Mouse (Mus musculus): ENCODE measurements around the gene Aicda.
"Not testable (repeated sequence)": the region's sequence is repeated elsewhere in the genome, so short reads cannot be mapped to it uniquely, and the experiment has no call there.

Gene Aicda

DNA sequence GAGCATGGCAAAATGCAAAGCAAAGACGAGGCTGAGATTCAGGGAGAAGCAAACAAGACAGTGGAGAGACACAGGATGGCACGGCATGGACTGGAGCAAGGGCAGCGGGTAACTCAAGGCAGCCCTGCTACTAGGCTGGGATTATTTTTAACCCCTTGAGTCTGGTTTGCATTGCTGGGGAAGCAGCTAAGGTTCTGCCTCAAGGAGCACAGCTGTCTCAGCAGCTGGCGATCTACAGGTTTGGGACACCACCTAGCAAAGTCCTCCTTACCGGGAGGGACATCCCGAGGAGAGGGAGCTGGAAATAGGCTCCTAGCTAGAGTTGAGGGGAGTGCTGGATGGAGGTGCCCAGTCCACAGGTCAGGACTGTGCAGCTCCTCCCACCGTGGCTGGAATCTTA, 1.7 kb downstream of the Aicda start:
- no peak for DNase-seq

- peak; percentile 56 to 87 for DNase-seq
Measured at GRCm38 (mm10) chr6:122556959-122557561, 3.5 kb downstream of the Aicda start.

GRCm38 (mm10) chr6:122560427-122560826, 6.8 kb downstream of the Aicda start:
- peak; percentile 70 to 80 for DNase-seq

- peak in 1 of 2 experiments; percentile 40 for DNase-seq
Measured at GRCm38 (mm10) chr6:122561005-122561404, 7.4 kb downstream of the Aicda start.

DNA sequence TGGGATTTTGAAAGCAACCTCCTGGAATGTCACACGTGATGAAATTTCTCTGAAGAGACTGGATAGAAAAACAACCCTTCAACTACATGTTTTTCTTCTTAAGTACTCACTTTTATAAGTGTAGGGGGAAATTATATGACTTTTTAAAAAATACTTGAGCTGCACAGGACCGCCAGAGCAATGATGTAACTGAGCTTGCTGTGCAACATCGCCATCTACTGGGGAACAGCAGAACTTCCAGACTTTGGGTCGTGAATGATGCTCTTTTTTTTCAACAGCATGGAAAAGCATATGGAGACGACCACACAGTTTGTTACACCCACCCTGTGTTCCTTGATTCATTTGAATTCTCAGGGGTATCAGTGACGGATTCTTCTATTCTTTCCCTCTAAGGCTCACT, 8.9 kb downstream of the Aicda start:
- DNase-seq: peak in 1 of 2 experiments; percentile 75

- no peak for DNase-seq
Measured at GRCm38 (mm10) chr6:122565070-122565784, 11.6 kb downstream of the Aicda start.

DNA sequence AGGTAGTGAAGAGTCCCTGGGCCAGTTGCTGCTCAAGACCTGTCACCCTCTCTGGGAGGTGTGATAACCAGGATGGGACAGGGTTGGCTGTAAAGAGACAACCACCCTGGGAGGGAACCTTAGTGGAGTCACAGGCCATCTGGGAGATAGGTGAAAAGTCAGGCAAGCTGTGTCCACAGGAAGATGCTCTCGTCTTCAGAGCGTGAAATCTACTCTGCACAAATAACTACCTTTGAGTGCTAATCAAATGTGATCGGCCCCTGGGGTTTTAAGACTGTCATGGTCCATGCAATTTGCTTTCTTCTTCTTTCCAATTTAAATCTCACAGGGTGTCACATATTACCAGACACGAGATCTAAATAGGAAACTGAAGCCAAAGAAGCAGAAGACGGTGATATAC, 15.5 kb downstream of the Aicda start:
- no peak for DNase-seq

- DNase-seq: no peak
Measured at GRCm38 (mm10) chr6:122569762-122570161, 16.2 kb downstream of the Aicda start.

GRCm38 (mm10) chr6:122570695-122571616, 17.4 kb downstream of the Aicda start:
- DNase-seq: no peak

DNA sequence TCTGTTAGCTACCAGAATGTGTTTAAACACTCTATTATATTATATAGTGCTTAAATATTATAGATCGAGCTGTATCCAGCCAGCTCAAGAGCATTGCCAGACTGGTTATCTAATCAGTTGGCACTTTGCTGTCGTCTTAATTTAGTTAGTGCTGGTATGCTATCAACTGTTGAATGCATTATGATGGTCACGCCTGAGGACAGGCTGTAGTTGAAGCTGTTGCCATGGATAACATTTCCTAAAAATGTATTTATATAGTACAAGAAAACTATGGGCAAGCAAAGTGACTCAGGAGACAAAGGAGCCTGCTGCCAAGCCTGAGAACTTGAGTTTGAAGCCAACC, 18.0 kb downstream of the Aicda start:
- DNase-seq: no peak

DNA sequence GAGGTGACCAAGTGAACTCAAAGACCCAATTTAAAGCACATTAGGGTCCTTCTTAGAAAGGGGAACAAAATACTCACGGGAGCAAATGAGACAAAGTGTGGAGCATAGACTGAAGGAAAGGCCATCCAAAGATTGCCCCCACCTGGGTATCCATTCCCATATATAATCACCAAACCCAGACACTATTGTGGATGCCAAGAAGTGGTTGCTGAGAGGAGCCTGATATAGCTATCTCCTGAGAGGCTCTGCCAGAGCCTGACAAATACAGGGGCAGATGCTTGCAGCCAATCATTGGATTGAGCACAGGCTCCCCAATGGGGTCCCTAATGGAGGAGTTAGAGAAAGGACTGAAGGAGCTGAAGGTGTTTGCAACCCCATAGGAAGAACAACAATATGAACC, 21.4 kb downstream of the Aicda start:
- not testable (repeated sequence) for DNase-seq

DNA sequence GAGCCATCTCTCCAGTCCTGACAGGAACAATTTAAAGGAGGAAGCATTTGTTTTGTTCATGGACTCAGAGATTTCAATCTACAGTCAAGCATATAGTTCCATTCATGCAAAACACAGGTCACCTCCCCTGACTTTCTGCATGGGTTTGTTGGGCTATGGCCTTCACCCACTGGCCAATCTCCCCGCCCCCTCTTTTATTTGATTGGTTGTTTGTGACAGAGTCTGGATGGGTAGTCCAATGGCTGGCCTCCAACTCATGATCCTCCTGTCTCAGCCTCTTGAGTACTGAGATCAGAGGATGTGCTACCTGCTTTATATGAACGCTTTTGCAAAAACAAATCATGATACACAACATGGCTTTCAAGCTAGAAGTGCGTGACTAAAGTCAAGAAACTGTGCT, 23.4 kb downstream of the Aicda start:
- no peak for DNase-seq

DNA sequence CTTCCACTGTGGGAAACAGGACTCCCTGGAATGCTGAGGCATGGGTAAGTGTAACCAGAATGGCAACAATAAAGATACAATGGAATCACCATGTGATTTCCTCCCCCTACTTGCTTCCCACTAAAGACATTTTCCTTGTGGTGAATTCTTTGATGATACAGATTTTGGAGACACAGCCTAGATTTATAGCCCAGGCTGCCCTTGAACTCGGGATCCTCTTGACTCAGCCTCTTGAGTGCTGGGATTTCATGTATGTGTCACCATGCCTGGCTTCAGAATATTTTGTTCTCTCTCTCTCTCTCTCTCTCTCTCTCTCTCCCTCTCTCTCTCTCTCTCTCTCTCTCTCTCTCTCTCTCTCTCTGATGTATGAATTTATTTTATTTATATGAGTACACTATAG, 25.5 kb downstream of the Aicda start:
- DNase-seq: no peak

DNA sequence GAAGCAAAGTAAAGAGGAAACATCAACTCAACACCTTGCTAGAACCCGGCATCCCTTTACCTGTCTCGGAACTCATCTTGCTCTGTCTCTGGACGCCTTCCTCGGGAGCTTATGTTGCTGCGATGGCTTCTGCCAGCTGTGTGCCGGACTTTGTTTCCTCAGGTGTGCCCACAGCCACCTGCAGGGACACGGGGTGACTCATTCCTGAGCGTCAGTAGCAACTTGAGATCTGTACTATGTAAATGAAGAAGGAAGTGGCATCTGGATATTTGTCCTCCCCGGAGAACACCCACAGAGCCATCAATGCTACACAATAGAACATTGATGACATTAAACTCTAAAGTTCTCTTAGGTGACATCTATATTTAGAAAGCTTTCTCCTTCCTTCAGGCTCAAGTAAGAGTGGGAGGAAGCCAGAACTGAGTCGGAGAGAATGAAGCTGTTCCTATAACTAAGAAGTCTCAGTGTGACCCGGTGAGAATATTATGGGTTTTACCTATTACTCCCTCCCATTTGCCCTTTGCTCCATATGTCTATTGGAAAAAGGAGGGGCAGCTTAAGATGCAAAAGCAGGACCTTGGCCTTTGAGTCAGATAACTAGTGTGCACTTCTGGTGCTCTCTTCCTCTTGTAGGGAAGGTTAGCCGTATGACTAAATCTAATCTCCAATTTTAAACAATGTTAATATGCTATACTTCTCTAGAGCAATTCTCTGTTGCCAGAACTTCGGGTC, 37.6 kb downstream of the Aicda start:
- no peak for DNase-seq

- DNase-seq: no peak
Measured at GRCm38 (mm10) chr6:122592905-122593304, 39.3 kb downstream of the Aicda start.

DNA sequence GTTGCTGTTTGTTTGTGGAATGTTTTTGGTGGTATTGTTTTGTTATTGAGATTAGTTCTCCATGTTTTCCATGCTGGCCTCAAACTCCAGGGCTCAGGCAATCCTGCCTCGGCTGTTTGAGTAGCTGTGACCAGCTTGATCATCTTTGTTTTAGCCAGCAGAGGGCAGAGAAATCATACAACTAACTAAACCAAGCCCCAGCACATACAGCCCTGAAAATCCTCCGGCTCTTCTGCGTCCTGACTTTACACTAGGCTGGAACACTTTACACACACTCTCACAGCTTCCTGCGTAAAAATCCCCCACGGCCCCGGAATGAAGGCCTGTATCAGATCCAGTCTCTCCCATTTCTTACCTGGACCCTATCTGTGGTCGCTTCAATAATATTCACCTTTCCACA, 42.0 kb downstream of the Aicda start:
- DNase-seq: peak; percentile 50 to 64

GRCm38 (mm10) chr6:122596608-122597007, 43.0 kb downstream of the Aicda start:
- DNase-seq: no peak

GRCm38 (mm10) chr6:122598014-122598413, 44.4 kb downstream of the Aicda start:
- DNase-seq: no peak

DNA sequence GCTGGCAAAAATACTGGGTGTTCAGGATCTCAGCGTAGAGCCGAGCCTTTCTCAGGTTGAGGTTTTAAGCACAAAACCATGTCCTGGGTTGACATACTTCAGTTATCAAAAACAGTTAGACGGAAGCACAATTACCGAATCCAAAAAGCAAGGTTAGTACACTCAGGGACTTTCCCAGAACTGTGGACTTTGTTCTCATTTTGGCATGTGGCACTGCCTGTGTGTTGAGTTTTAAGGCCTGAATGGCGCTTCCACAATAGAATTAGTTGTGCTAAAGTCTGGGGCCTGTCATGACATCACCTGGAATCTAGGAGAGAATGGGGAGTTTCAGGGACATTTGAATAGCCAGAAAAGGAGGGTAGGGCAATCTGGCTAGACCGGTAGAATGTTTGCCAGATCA, 44.8 kb downstream of the Aicda start:
- no peak for DNase-seq

- no peak for DNase-seq
Measured at GRCm38 (mm10) chr6:122599054-122599737, 45.6 kb downstream of the Aicda start.

DNA sequence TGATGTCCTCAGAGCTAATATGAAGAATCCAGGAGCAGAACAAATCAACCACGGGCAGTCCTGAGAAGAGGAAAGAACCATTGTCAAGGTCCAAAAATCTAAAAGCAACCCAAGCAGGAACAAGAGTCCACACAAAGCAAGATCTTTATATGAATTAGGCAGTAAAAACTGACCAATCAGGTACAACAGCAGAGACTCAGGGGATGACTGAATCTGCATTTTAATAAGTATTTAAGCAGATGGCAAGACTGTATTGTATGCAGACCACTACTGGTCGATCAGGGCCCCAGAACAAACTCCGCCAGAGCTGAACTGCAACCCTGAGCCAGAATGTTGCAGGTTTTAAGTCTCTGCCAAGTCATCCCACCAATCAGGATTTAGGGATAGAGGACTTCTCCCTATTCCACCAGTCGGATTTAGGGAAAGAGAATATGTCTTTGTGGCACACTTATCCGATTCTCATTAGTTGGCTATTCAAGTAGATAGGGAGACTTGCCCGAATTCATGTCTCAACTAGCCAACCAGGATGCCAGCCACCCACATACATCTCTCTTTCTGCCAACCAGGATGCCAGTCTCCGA, 46.6 kb downstream of the Aicda start:
- no peak for DNase-seq

GRCm38 (mm10) chr6:122601031-122601430, 47.4 kb downstream of the Aicda start:
- no peak for DNase-seq

Measured in kidney, postnatal 25 days (tissue).